Mouse (Mus musculus) lung, postnatal 0 days (tissue): ENCODE results near the gene Gm7903. TPM values are rescaled to one million over a fixed set of nuclear protein-coding genes. Genes with fewer than 3 reads are reported as not detected.

Experiments used
- polyA plus RNA-seq: library from polyadenylated mRNA; unstranded; fragments of >200 nt; fragmentation: Nextera tagmentation; extraction: Ambion mirVana; gene quantifications from 2 replicates; pipeline ENCODE4 v1.2.1, GENCODE M21; 2015

The Gm7903 gene
- polyA plus RNA-seq, 1 experiment from 2014 or later = not detected

Other genes starting within 250 kb of the Gm7903 start
- 0.26 and 0.44 TPM in 2 replicates for gene Tceal6, start 223.1 kb upstream of the Gm7903 start, polyA plus RNA-seq
- gene Pramel3, start 131.5 kb upstream of the Gm7903 start, polyA plus RNA-seq = not detected in 2 replicates
- gene Gm5128, start 60.6 kb upstream of the Gm7903 start, polyA plus RNA-seq = 0.02 TPM in 1 of 2 replicates, not detected in the other
- 0.05 TPM in 1 of 2 replicates, not detected in the other for gene AV320801, start 60.8 kb downstream of the Gm7903 start, polyA plus RNA-seq
- 0.07 TPM in 1 of 2 replicates, not detected in the other for gene Nxf7, start 164.9 kb downstream of the Gm7903 start, polyA plus RNA-seq
- not detected in 2 replicates for gene Prame, start 193.9 kb downstream of the Gm7903 start, polyA plus RNA-seq